Mouse (Mus musculus) spleen, adult 2 months (tissue): ENCODE measurements around the gene Acot3. TPM values are rescaled to one million over a fixed set of nuclear protein-coding genes. Genes with fewer than 3 reads are reported as not detected.
A peak's percentile ranks its signal among the peaks of the same experiment; 100 is the strongest.

Experiments used
- DNase-seq, 2 experiments: peaks; one replicate each; pipeline versions ENCODE4 v3.0.0 to v3.0.0-alpha.2; 2012 to 2021; ENCODE audit warnings: low spot score in 2 of 2, low read depth in 1 of 2
- H3K27ac ChIP-seq: fragments of 200-500 bp; 2 replicates; pipeline ENCODE4 v1.5.1; 2012; ENCODE audit warnings: low read length, inconsistent platforms; ENCODE audit not compliant: insufficient read depth
- H3K27me3 ChIP-seq: fragments of 200-500 bp; 2 replicates; pipeline ENCODE4 v1.6.1; 2012; ENCODE audit warnings: mild to moderate bottlenecking, moderate library complexity, low read length, inconsistent platforms; ENCODE audit not compliant: control insufficient read depth, insufficient read depth
- H3K36me3 ChIP-seq: fragments of 200-500 bp; 2 replicates; pipeline ENCODE4 v1.6.1; 2012; ENCODE audit warnings: mild to moderate bottlenecking, low read length, inconsistent platforms; ENCODE audit not compliant: control insufficient read depth, insufficient read depth
- H3K4me1 ChIP-seq: fragments of 200-500 bp; 2 replicates; pipeline ENCODE4 v1.6.1; 2011; ENCODE audit warnings: inconsistent platforms; ENCODE audit not compliant: control insufficient read depth, insufficient read depth, insufficient read length
- H3K4me3 ChIP-seq: fragments of 200-500 bp; 2 replicates; pipeline ENCODE4 v1.5.1; 2011; ENCODE audit warnings: mild to moderate bottlenecking, inconsistent platforms; ENCODE audit not compliant: insufficient read depth, insufficient read length; ENCODE audit errors: extremely low read depth
- CTCF ChIP-seq: fragments of 200-500 bp; IDR thresholded peaks from 2 replicates; pipeline ENCODE4 v1.5.1; 2011; ENCODE audit warnings: mild to moderate bottlenecking, inconsistent platforms; ENCODE audit not compliant: insufficient read depth, insufficient read length, insufficient replicate concordance; ENCODE audit errors: extremely low read depth
- POLR2A ChIP-seq: fragments of 200-500 bp; IDR thresholded peaks from 2 replicates; pipeline ENCODE4 v1.6.1; 2011; ENCODE audit warnings: low read depth, low read length, inconsistent platforms
- WGBS: fragments of 180-500 bp; shearing (Covaris S2); methylation state at CpG from one replicate; pipeline ENCODE4 v1.1.7; 2018; 5-methylcytosine and 5-hydroxymethylcytosine counted together
- polyA plus RNA-seq: library from polyadenylated mRNA; depleted of rRNA; stranded (reverse); fragments of >200 nt; gene quantifications from 2 replicates; pipeline ENCODE4 v1.2.3, GENCODE M21; 2012; rRNA removed

The Acot3 gene
- polyA plus RNA-seq, 1 experiment: not detected

DNA sequence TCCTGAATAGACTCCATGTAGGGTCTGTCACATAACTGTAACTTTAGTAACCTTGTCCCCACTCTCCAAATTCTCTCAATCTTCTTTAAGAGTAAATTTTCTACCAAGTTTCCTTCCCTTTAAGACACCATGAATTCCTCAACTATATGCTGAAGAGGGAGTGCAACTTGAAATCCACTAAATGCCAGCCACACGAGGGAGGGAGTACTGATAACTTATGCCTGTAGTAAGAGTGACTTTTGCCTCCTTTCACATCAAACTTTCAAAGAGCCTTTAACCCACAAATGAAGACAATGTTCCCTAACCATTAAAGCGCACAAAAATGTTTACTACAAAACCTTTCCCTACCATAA is 49.5 kb downstream of the Acot3 start:
- H3K36me3 ChIP-seq: no peaks in the 10 kb centered on the region
- no peak overlapping the region for H3K27ac ChIP-seq
- H3K4me3 ChIP-seq: peak overlapping the region; percentile 54
- no peak for TF ChIP-seq CTCF
- no peak for TF ChIP-seq POLR2A
- no peaks in the 10 kb centered on the region for H3K27me3 ChIP-seq
- H3K4me1 ChIP-seq: peaks cover 3% of the 10 kb centered on the region; the same call in 1 of the 2 replicates
- no peak for DNase-seq
- WGBS: 61% methylated on average over 2 of the region's 2 CpGs

DNA sequence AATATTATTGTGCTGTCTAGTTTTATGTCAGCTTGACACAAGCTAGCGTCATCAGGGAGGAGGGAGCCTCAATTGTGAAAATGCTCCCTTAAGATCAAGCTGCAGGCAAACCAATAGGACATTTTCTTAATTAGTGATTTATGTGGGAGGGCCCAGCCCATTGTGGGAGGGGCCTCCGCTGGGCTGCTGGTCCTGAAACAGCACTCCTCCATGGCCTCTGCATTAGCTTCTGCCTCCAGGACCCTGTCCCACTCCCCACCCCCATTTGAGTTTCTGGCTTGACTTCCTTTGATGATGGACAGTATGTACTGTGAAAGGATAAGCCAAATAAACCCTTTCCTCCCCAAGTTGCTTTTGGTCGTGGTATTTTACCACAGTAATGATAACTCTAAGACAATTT is 55.1 kb downstream of the Acot3 start:
- Histone ChIP-seq H3K27me3 (no peaks in the 10 kb centered on the region), H3K36me3 (no peaks in the 10 kb centered on the region), H3K4me1 (no peaks in the 10 kb centered on the region), H3K4me3 (no peak overlapping the region), H3K27ac (no peak overlapping the region)
- no peak for DNase-seq
- TF ChIP-seq CTCF (no peak), POLR2A (no peak)
- 94% methylated on average over 3 of the region's 3 CpGs for WGBS

DNA sequence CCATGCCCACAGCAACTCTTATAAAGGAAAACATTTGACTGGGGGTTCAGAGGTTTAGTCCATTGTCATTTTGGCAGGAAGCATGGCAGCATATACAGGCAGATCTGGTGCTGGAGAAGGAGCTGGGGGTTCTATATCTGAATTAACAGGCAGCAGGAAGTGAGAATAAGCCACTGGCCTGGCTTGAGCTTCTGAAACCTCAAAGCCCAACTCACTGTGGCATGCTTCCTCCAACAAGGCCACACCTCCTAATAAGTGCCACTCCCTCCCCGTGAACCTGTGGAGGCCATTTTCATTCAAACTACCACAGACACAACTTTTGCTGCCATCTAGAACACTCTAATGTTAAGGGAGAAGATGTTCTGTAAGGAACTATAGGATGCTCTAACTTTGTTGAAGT is 55.7 kb downstream of the Acot3 start:
- 21% methylated on average over 1 of the region's 1 CpGs for WGBS
- no peaks in the 10 kb centered on the region for H3K27me3 ChIP-seq
- TF ChIP-seq CTCF: no peak
- TF ChIP-seq POLR2A: no peak

DNA sequence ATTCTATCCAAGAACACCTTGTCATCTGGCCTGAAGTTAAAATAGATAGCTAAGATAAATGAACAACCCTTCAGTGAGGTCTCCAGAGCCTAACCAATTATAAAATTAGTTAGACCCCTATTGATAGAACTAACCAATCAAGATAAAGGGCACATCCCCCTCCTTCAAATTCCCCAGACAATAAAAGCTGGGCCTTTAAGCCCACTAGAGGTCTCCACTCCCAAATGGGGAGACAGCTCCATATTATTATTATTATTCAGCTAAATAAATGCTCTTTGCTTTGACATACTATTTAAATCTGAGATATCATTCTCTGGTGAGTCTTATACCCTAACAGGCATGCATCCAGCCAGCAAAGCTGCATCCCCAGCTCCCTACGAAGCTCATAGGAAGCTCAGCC is 58.0 kb downstream of the Acot3 start:
- DNase-seq: no peak
- peaks cover 3% of the 10 kb centered on the region; the same call in 1 of the 2 replicates for H3K4me1 ChIP-seq
- H3K4me3 ChIP-seq: no peak overlapping the region
- no peak overlapping the region for H3K27ac ChIP-seq
- WGBS: 88% methylated on average over 1 of the region's 1 CpGs
- no peak for TF ChIP-seq POLR2A
- H3K27me3 ChIP-seq: no peaks in the 10 kb centered on the region
- no peaks in the 10 kb centered on the region for H3K36me3 ChIP-seq

More for the DNA sequence above, 55.7 kb downstream of the Acot3 start:
- Histone ChIP-seq H3K4me1 (no peaks in the 10 kb centered on the region), H3K27ac (no peak overlapping the region), H3K36me3 (no peaks in the 10 kb centered on the region), H3K4me3 (no peak overlapping the region)
- no peak for DNase-seq

Other genes starting within 250 kb of the Acot3 start
- gene Numb, start 130.2 kb upstream of the Acot3 start, polyA plus RNA-seq: 24.5 and 32.8 TPM in 2 replicates
- gene Riox1, start 101.5 kb upstream of the Acot3 start, polyA plus RNA-seq: 12.5 and 21.6 TPM in 2 replicates
- not detected in 2 replicates for gene Heatr4, start 67.3 kb upstream of the Acot3 start, polyA plus RNA-seq
- 9.2 and 14.2 TPM in 2 replicates for gene Acot2, start 64.3 kb upstream of the Acot3 start, polyA plus RNA-seq
- 2.2 and 2.8 TPM in 2 replicates for gene Acot1, start 42.7 kb upstream of the Acot3 start, polyA plus RNA-seq
- gene Acot4, start 13.8 kb upstream of the Acot3 start, polyA plus RNA-seq: 0.36 and 0.79 TPM in 2 replicates
- not detected in 2 replicates for gene Gm49366, start 13.2 kb upstream of the Acot3 start, polyA plus RNA-seq
- gene Acot5, start 17.2 kb downstream of the Acot3 start, polyA plus RNA-seq: not detected in 2 replicates
- 0.57 and 0.88 TPM in 2 replicates for gene Acot6, start 48.5 kb downstream of the Acot3 start, polyA plus RNA-seq
- gene Dnal1, start 62.2 kb downstream of the Acot3 start, polyA plus RNA-seq: 0.49 and 0.88 TPM in 2 replicates
- 0.21 and 0.40 TPM in 2 replicates for gene Pnma1, start 96.3 kb downstream of the Acot3 start, polyA plus RNA-seq
- gene Elmsan1, start 166.7 kb downstream of the Acot3 start, polyA plus RNA-seq: 30.6 and 36.4 TPM in 2 replicates
- 2.8 and 4.2 TPM in 2 replicates for gene Ptgr2, start 233.1 kb downstream of the Acot3 start, polyA plus RNA-seq